Mouse (Mus musculus) heart, adult 9 months (tissue): ENCODE data around the gene Zbtb18.

ENCODE experiments used
- DNase-seq, 2 experiments: peaks; one replicate each; pipeline ENCODE4 v3.0.0; 2022; ENCODE audit warnings: low spot score in 2 of 2

Gene Zbtb18

GRCm38 (mm10) chr1:177442196-177442808, at the start of gene Zbtb18:
Gene Zbtb18 (plus strand): TSS chr1:177442351.
- no peak for DNase-seq

GRCm38 (mm10) chr1:177397455-177397854, 44.7 kb upstream of the Zbtb18 start:
- no peak for DNase-seq

- no peak for DNase-seq
Measured at GRCm38 (mm10) chr1:177405170-177405569, 37.0 kb upstream of the Zbtb18 start.

GRCm38 (mm10) chr1:177408690-177409089, 33.5 kb upstream of the Zbtb18 start:
- peak in 1 of 2 experiments; percentile 12 for DNase-seq

- DNase-seq = no peak
Measured at GRCm38 (mm10) chr1:177410769-177411348, 31.3 kb upstream of the Zbtb18 start.

GRCm38 (mm10) chr1:177411359-177412358, 30.5 kb upstream of the Zbtb18 start:
- DNase-seq = no peak

GRCm38 (mm10) chr1:177419331-177419730, 22.8 kb upstream of the Zbtb18 start:
- no peak for DNase-seq

- DNase-seq = no peak
Measured at GRCm38 (mm10) chr1:177420126-177420525, 22.0 kb upstream of the Zbtb18 start.

- no peak for DNase-seq
Measured at GRCm38 (mm10) chr1:177427862-177428261, 14.3 kb upstream of the Zbtb18 start.

- no peak for DNase-seq
Measured at GRCm38 (mm10) chr1:177428338-177428737, 13.8 kb upstream of the Zbtb18 start.

GRCm38 (mm10) chr1:177429067-177429466, 13.1 kb upstream of the Zbtb18 start:
- DNase-seq = no peak

GRCm38 (mm10) chr1:177440411-177440810, 1.7 kb upstream of the Zbtb18 start:
- DNase-seq = no peak

GRCm38 (mm10) chr1:177440981-177441491, 1.1 kb upstream of the Zbtb18 start:
- no peak for DNase-seq

- DNase-seq = peak; percentile 98
Measured at GRCm38 (mm10) chr1:177441492-177442195, 507 bp upstream of the Zbtb18 start.

GRCm38 (mm10) chr1:177442821-177443723, 921 bp downstream of the Zbtb18 start:
- DNase-seq = peak in 1 of 2 experiments; percentile 43

- DNase-seq = no peak
Measured at GRCm38 (mm10) chr1:177443724-177444482, 1.8 kb downstream of the Zbtb18 start.

GRCm38 (mm10) chr1:177444483-177444810, 2.3 kb downstream of the Zbtb18 start:
- no peak for DNase-seq

GRCm38 (mm10) chr1:177444941-177445340, 2.8 kb downstream of the Zbtb18 start:
- no peak for DNase-seq

- no peak for DNase-seq
Measured at GRCm38 (mm10) chr1:177445461-177446130, 3.4 kb downstream of the Zbtb18 start.
